Mouse (Mus musculus) stomach, postnatal 0 days (tissue): ENCODE results near the gene Ptf1a.

Source experiments
- CTCF ChIP-seq: IDR thresholded peaks from 2 replicates; pipeline ENCODE4 v1.5.1; 2016; ENCODE audit warnings: antibody characterized with exemption, low read depth, mild to moderate bottlenecking, moderate library complexity
- EP300 ChIP-seq: optimal IDR thresholded peaks from 2 replicates; pipeline ENCODE3; 2016; ENCODE audit warnings: antibody characterized with exemption

GRCm38 (mm10) chr2:19406531-19406930, 38.9 kb upstream of the Ptf1a start:
- TF ChIP-seq CTCF (no peak), EP300 (no peak)
